In the genomic region with DNA sequence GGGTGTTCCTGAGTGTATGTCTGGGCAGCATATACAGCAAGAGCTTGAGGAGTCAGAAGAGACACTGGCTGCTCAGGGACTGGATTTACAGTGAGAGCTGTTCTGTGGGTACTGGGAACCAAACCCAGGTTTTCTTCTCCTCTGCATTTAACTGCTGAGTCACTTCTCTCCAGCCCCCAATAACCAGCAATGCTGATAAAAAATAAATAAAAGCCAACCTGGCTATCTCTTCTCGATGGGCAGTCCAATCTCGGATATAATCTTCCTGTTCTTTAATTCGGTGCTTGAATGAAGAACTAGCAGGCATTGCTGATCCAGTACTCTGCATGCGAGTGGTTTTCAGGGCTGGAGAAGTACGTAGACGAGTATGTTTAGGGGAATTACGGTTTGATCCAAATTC, we compare ENCODE assay signal across 33 mouse cellular contexts.
"Had no signal": no experiment of that assay in that cellular context is flagged by ENCODE, and none has a peak within 500 bp of the region (broad histone marks: within the 10 kb centered on the region; RNA-seq: fewer than 3 reads in every experiment).

No protein-coding gene starts in this region.

- H3K27ac ChIP-seq: heart, embryonic 13.5 days; heart, embryonic 15.5 days; hindbrain, embryonic 10.5 days; hindbrain, embryonic 12.5 days; hindbrain, embryonic 13.5 days; hindbrain, embryonic 14.5 days; hindbrain, embryonic 15.5 days; hindbrain, postnatal 0 days; intestine, embryonic 15.5 days; kidney, embryonic 15.5 days; kidney, postnatal 0 days; layer of hippocampus, adult 2 months; left cerebral cortex, adult 2 months had no signal

- DNase-seq: heart, postnatal 10 days; heart, postnatal 14 days; heart, postnatal 4 days; kidney, adult 11 months; kidney, adult 18-20 months; kidney, adult 2 months; kidney, adult 8-10 months; kidney, adult 9 months; kidney, postnatal 10 days; kidney, postnatal 14 days; kidney, postnatal 25 days; kidney, postnatal 36 days; kidney, postnatal 4 days; layer of hippocampus, adult 9-11 months; layer of hippocampus, postnatal 36 days had no signal

- H3K4me1 ChIP-seq: hindbrain, embryonic 10.5 days; hindbrain, embryonic 12.5 days; intestine, embryonic 15.5 days; kidney, embryonic 15.5 days had no signal

- H3K36me3 ChIP-seq: intestine, embryonic 15.5 days had no signal

- ATAC-seq: hindbrain, embryonic 16.5 days; hindbrain, postnatal 0 days; inflammation-experienced regulatory T-cells, adult 6 months; intestine, embryonic 15.5 days; intestine, embryonic 16.5 days; intestine, postnatal 0 days had no signal

- H3K9me3 ChIP-seq: heart, embryonic 12.5 days; heart, embryonic 13.5 days; heart, embryonic 15.5 days; hindbrain, embryonic 10.5 days; hindbrain, embryonic 12.5 days; hindbrain, embryonic 13.5 days; hindbrain, embryonic 15.5 days; intestine, embryonic 15.5 days; kidney, embryonic 15.5 days had no signal

- H3K27me3 ChIP-seq: heart, embryonic 12.5 days; heart, embryonic 13.5 days; heart, embryonic 15.5 days; hindbrain, embryonic 12.5 days; hindbrain, embryonic 13.5 days; hindbrain, embryonic 15.5 days; intestine, embryonic 15.5 days; kidney, embryonic 15.5 days had no signal

- H3K9ac ChIP-seq: heart, embryonic 12.5 days; heart, embryonic 13.5 days; heart, embryonic 15.5 days; hindbrain, embryonic 12.5 days; hindbrain, embryonic 13.5 days; hindbrain, embryonic 14.5 days; hindbrain, embryonic 15.5 days; intestine, embryonic 15.5 days; kidney, embryonic 15.5 days had no signal

- H3K4me3 ChIP-seq: heart, embryonic 12.5 days; heart, embryonic 13.5 days; heart, embryonic 15.5 days; hindbrain, embryonic 10.5 days; hindbrain, embryonic 12.5 days; hindbrain, embryonic 13.5 days; hindbrain, embryonic 15.5 days; intestine, embryonic 15.5 days; kidney, embryonic 15.5 days; layer of hippocampus, adult 2 months; left cerebral cortex, adult 2 months had no signal
